Mouse (Mus musculus) heart, adult 2 months (tissue): ENCODE results near the gene Hoxc8.

ENCODE experiments used
- CTCF ChIP-seq: fragments of 200-600 bp; IDR thresholded peaks from 2 replicates; pipeline ENCODE4 v1.8.1; 2022; ENCODE audit warnings: antibody characterized with exemption, mild to moderate bottlenecking, moderate library complexity
- EP300 ChIP-seq: fragments of 200-500 bp; IDR thresholded peaks from 2 replicates; pipeline ENCODE4 v1.6.1; 2011; ENCODE audit warnings: low read depth, low read length, control low read depth; ENCODE audit not compliant: insufficient read depth

DNA sequence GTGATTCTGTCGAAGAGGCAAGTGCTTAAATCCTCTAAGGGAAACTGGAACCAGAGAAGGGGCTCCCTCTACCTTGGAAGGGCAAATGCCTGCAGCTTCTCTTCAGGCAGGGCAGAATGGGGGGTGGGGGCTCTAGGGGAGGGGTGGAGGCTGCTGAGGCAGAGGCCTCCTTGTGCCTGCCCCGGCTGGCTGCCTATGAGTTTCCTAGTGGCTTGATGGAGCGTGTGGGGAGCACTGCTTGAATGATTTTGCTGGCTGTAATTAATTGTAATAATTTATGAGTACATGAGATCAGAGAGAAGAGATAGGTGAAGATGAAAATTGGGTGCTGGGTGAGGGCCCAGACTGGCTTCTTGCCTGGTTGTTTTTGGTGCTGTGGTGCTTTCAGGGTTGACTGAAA is 5.5 kb upstream of the Hoxc8 start:
- TF ChIP-seq CTCF (no peak), EP300 (no peak)
